Mouse (Mus musculus) adrenal gland, postnatal 14 days (tissue): ENCODE data around the gene Cfdp1. TPM values are rescaled to one million over a fixed set of nuclear protein-coding genes. Genes with fewer than 3 reads are reported as not detected.

Experiments used
- DNase-seq: peaks from one replicate; pipeline ENCODE4 v3.0.0; 2021; ENCODE audit warnings: mixed read lengths
- long read RNA-seq, 2 experiments: library from polyadenylated mRNA; stranded (forward); transcript quantifications; one replicate each; pipeline ENCODE4 v2.0.0; 2021
- total RNA-seq: library from RNA; stranded (reverse); gene quantifications from 2 replicates; pipeline ENCODE4 v1.2.3, GENCODE M21; 2021

Cfdp1 gene
- 82.4 and 83.1 TPM in 2 replicates for total RNA-seq
- long read RNA-seq, experiment 1, transcript Cfdp1-201 (7 exons, 1,178 nt): major isoform, 112 of 147 reads
- long read RNA-seq, experiment 1, partial matches to known transcripts: 28 of 147 reads
- long read RNA-seq, experiment 1, other reads (novel, unspliced or antisense): 7 of 147 reads
- long read RNA-seq, experiment 2, transcript Cfdp1-201 (7 exons, 1,178 nt): major isoform, 88 of 120 reads
- long read RNA-seq, experiment 2, partial matches to known transcripts: 26 of 120 reads
- long read RNA-seq, experiment 2, other reads (novel, unspliced or antisense): 6 of 120 reads

DNA sequence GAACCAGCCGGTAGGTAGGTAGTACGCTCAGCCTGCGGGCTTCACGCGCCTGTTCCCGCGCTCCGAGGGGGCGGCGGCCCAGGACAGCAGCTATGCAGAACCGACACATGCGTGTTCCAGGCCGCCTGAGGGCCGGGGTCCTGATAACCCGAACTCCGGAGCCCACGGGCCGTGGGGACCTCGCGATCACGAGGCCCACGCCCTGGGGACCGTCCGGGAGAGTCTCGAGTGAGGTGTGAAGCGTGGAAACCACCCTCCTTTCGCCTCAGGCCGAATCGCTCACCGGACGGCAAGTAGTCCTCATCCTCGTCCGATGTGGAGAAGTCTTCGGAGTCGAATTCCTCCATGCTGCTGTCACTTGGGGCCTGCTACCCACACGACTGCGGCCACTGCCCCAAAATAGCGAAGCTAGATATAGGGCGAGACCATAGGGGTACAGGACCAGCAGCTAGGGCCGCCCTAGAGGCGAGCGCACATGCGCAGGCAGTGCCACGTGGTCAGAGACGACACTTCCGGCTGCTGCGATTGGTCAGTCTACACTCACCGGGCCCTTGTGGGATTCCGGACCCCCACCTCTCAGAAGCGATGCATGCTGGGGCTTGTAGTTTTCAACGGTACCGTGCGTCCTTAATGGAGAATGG lies at the start of gene Cfdp1:
Gene Cfdp1, minus strand, starts transcription at position 431 of the 641 bp plus-strand sequence.
- DNase-seq: peak; percentile 98

GRCm38 (mm10) chr8:111902080-111902479 lies 48.0 kb upstream of the Cfdp1 start:
- DNase-seq: no peak

DNA sequence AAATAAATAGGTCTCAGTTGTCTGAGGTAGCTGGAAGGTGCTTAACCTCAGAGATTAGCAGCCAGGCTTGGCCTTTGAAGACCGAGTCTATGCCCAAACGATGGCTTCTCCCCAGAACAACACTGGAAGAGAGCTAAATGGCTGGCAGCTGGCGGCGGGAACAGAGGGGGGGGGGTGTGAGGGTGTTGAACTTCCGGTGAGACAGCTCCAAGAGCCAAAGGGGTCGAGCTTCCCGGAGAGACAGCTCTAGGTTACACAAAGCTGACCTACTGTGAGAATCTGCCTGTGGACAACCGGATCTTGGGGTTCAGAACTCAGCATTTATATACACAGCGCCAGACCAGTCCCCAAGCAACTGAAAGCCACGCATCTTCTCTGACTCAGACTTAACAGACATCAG lies 44.5 kb upstream of the Cfdp1 start:
- DNase-seq: no peak

DNA sequence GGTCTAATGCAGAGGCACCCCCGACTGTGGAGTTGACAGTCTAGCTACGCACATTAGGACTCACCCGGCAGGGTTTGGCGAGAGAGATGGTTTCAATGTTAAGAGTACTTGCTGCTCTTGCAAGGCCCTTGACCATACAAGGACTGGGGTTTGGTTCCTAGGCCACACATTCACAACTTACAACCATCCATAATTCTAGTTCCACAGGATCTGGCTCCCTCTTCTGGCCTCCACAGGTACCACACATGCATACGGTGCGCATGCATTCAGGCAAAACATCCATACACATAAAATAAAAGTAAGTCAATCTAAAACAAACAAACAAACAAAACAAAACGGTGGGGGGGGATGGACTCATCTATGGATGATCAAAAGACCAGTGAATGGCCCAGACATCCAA lies 40.9 kb upstream of the Cfdp1 start:
- no peak for DNase-seq

DNA sequence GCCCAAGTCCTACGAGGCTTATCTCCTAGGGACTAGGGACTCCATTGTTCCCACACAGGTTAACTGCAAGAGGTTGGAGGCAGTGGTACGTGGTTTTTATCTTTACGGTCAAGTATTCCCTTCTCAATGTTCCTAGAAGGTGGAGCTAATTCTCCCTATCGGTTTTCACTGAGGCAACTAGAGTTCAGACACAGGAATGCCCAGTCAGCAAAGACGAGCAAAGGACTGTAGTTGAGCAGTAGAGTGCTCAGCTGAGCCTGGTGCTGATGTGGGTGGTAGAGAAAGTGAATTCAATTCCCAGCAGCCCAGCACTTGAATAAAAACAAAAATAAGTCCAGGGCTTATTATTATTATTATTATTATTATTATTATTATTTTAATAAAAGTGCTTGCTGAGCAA lies 38.5 kb upstream of the Cfdp1 start:
- no peak for DNase-seq

DNA sequence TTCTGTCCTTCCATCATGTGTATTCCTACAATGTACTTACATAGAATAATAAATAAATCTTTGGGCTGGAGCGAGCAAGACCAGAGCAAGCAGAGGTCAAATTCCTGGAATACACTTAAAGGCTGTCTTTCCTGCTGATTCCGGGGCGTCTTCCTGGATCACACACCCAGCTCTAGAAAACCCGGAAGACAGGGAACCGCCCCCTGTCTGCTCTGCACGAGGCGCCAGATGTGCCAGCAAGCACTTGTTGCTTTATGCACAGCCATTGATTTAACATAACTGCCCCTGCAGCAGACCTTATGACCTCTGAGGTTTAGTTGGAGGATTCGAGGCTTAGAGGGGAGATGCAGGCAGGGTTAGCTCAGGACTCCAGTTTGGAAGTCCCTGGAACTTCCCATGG lies 37.9 kb upstream of the Cfdp1 start:
- no peak for DNase-seq

- DNase-seq: no peak
These were observed 36.8 kb upstream of the Cfdp1 start for GRCm38 (mm10) chr8:111890911-111891303.

DNA sequence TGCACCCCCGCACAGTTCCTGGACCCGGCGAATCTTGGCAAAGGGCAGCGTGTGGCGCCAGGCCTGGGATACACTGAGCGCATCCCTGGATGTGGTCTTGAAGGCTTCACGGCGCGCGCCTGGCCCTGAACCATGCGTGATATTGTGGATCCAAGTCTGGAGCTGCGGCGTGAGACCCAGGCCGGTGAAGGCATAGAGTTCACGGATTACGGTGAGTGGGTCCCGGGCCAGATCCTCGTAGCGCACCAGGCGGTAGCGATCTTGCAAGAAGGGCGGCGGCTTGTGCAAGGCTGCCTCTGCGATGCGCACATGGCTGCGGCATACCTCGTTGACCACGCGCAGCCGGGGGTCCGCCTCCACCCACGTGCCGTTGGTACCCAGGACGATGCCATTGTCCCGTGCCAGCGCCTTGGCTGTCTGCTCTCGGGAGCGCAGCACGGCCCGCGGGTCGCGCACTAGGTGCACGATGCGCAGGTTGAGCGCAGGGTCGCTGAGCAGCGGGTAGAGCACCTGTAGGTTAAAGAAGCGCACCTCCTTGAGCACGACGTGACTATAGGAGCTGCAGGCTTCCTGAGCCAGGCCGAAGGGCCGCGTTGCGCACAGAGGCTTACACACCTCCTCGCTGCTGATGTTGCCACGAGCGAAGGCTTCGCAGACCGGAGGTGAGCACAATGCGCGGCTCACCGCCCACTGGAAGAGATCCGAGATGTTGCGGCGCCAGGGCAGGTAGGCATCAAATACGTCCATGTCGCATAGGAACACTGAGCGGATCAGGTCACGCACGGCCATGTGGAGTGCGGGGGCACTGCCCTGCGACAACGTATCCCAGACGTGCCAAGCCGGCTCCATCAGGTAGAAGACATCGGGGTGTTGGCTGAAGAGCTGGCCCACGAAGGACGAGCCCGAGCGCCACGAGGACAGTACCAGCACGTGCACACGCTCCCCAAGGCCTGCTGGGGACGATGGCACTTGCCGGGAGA lies 36.1 kb upstream of the Cfdp1 start:
- DNase-seq: no peak

- DNase-seq: no peak
These were observed 34.1 kb upstream of the Cfdp1 start for GRCm38 (mm10) chr8:111888091-111888650.

DNA sequence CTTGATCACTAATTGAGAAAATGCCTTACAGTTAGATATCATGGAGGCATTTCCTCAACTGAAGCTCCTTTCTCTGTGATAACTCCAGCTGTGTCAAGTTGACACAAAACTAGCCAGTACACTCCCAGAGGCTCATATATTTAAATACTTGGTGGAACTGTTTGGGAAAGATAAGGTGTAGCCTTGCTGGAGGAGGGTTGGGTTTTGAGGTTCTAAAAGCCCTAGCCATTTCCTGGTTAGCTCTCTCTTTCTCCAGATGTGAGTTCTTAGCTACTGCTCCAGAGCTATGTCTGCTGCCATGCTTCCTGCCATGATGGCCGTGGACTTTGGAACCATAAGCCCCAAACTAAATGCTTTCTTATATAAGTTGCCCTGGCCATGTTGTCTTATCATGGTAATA lies 33.4 kb upstream of the Cfdp1 start:
- no peak for DNase-seq

GRCm38 (mm10) chr8:111883615-111884014 lies 29.5 kb upstream of the Cfdp1 start:
- no peak for DNase-seq

- peak; percentile 68 for DNase-seq
These were observed 27.5 kb upstream of the Cfdp1 start for GRCm38 (mm10) chr8:111881591-111881990.

DNA sequence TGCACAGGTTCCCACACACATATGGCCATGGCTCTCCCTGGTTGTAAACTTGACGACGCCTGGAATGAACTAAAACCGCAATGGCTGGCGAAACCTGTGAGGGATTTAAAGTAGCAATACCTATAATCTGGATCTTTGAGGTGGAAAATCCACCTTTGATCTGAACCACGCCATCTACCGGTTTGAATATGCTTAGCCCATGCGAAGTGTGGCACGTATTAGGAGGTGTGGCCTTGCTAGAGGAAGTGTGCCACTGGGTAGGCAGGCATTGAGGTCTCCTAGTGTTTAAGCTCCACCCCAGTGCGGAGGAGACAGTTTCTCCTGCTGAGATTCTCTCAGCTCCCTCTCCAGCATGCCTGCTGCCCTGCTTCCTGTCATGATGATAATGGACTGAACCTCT lies 23.6 kb upstream of the Cfdp1 start:
- DNase-seq: no peak

GRCm38 (mm10) chr8:111876355-111876948 lies 22.4 kb upstream of the Cfdp1 start, which contains the start of gene Tmem170:
Gene Tmem170, minus strand, starts transcription at chr8:111876750.
- DNase-seq: peak; percentile 98

GRCm38 (mm10) chr8:111875758-111876157 lies 21.7 kb upstream of the Cfdp1 start:
- DNase-seq: no peak

- no peak for DNase-seq
These were observed 17.2 kb upstream of the Cfdp1 start for GRCm38 (mm10) chr8:111871278-111871677.

DNA sequence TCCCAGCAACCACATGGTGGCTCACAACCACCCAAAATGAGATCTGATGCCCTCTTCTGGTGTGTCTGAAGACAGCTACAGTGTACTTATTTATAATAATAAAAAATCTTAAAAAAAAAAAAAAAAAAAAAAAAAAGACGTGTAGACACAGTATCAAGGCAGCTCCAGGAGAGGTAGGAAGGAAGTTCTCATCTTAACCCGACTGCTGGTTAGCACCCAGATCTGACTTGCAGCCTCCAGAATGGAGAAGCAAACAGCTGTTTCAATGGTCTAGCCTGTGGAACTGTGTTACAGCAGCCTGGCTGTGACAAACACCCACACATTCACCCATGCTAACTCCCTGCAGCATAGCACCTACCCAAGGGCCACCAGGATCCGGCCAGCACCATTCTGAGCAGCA lies 16.3 kb upstream of the Cfdp1 start:
- no peak for DNase-seq

DNA sequence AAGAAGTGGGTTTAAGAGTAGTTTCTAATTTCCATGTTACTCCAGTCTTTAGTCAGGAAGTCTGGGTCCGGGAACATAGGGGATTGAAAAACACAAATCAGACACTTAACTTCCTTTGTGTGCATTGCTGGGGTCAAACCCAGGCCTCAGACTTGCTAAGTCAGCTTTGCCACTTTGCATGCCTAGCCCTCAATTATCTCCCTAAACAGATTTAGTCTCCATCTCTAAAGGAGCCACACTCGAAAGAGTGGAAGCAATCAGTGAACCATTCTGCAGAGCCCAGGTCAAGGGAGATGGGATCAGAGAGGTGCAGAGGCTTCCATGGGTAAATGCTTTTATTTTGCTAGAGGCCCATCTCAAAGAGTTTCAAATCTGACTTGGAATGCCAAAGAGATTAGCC lies 14.6 kb upstream of the Cfdp1 start:
- DNase-seq: no peak

DNA sequence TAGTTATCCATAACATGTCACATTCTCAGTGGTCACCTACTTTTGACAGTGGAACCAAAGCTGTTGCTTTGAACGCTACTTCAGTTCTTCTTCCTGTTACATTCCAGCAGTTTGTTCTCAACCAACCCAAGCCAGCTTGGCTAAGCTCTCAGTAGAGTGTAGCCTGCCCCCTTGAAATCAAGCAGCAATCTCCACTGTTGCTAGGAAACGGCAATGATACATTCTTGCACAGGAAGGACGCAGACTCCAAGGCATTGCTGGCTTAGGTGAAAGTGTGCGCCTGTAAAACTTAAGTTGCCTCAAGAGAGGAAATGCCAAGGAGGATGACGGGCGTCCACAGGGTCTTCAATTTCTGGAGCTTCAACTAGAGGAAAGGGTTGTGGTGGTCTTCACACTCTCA lies 11.8 kb upstream of the Cfdp1 start:
- DNase-seq: no peak

DNA sequence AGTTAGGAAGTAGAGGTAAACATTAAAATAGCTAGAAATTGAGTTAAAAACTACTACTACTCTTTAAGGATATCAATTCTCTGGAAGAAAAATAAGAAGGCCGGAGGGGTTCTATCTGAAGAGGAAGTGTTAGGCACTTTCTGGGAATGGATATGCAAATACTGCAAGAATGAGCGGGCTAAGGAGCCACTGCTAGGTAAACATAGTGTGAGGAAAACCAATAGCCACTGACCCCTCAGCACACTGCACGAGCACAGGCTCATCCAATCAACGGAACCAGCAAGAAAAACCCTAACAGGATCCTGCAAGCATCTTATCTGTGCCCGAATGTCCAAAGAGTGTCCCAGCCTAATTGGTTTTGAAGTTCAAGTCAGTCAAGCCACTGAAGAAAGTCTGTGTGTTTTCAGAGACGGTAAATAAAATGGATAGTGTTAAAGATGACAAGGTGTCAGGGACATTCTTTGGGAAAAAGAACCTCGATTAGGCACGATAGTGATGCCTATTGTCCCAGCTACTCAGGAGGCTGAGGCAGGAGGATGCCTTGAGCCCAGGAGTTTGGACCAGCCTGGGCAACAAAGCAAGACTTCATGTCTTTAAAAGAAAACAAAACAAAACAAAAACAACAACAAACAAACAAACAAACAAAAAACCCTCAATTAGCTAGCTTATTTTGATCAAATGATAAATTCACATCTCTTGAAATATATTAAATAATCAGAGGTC lies 11.2 kb upstream of the Cfdp1 start:
- DNase-seq: no peak

- DNase-seq: no peak
These were observed 10.6 kb upstream of the Cfdp1 start for GRCm38 (mm10) chr8:111864648-111865047.
